ENCODE assay signal across 8 mouse cellular contexts in the genomic region with DNA sequence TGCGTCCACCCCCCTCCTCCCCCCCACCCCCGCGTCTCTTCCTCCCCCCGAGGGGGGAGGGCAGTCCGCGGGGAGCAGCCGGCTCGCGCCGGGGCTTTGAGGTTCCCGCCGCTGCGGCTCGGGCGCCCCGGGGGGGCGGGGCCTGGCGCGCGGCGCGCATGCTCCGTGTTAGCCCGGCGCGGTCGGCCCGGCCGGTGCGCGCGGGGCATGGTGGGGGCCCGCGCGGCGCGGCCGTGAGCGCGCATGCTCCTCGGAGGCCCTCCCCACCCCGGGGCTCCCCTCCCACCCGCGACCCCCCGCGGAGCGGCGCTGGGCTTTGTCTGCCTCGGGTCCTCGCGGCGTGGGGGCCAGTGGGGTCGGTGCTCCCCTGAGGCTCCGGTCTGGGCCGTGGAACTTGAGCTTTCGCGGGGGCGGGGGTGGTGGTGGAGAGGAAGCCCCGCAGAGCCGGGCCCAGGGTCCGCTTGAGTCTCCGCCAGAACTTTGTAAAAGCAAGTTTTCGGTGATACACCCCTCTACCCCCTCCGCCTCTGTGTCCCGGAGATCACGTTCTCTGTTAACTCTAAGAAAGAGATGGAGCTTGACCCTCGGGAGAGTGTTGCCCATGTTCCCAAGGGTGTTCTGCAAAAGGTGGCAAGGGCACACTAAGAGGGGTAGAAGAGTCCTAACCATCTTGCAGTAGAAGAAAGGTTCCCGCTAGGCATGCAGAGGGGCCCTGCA. TPM values are rescaled to one million over a fixed set of nuclear protein-coding genes. Genes with fewer than 3 reads are reported as not detected.
DNase-seq lines count a peak whose midpoint lies in the region; ATAC-seq lines count a peak whose summit lies in the region.

No protein-coding gene starts in this region.

- H3K27me3 ChIP-seq in embryonic facial prominence, embryonic 14.5 days (replicated peaks; ENCODE audit: control insufficient read depth, insufficient read depth, low read length), result peaks cover 8% of the 10 kb centered on the region; the same call in 1 of the 2 replicates
- peaks cover 3% of the 10 kb centered on the region; the same call in 1 of the 2 replicates for H3K27me3 ChIP-seq in kidney, embryonic 14.5 days (ENCODE audit: control insufficient read depth, insufficient read depth, low read length)
- H3K27me3 ChIP-seq in liver, embryonic 12.5 days (replicated peaks), result no peaks in the 10 kb centered on the region
- 0 out of 2 replicates have a peak, but pooled peaks cover 3% of the 10 kb centered on the region for H3K27me3 ChIP-seq in stomach, embryonic 14.5 days (ENCODE audit: control insufficient read depth, insufficient read depth, low read length)

- H3K27ac ChIP-seq in embryonic facial prominence, embryonic 14.5 days (replicated peaks; ENCODE audit: low read depth, low read length), result peak overlapping the region; percentile 98
- peak overlapping the region; percentile 99 for H3K27ac ChIP-seq in kidney, embryonic 14.5 days (ENCODE audit: low read depth, low read length)
- peak overlapping the region; percentile 99 for H3K27ac ChIP-seq in liver, embryonic 12.5 days
- peak overlapping the region; percentile 98 for H3K27ac ChIP-seq in stomach, embryonic 14.5 days (ENCODE audit: low read length)

- WGBS in embryonic facial prominence, embryonic 14.5 days, result under 1% methylated on average over 8 of the region's 68 CpGs
- under 1% methylated on average over 26 of the region's 68 CpGs for WGBS in kidney, embryonic 14.5 days
- under 1% methylated on average over 34 of the region's 68 CpGs for WGBS in liver, embryonic 12.5 days (ENCODE audit: insufficient replicate concordance)
- WGBS in stomach, embryonic 14.5 days, result 2% methylated on average over 36 of the region's 68 CpGs

- peaks cover 14% of the 10 kb centered on the region; the same call in 1 of the 2 replicates for H3K36me3 ChIP-seq in embryonic facial prominence, embryonic 14.5 days (ENCODE audit: control insufficient read depth, insufficient read depth, low read length)
- H3K36me3 ChIP-seq in kidney, embryonic 14.5 days (ENCODE audit: control insufficient read depth, insufficient read depth, low read length), result peaks cover 34% of the 10 kb centered on the region
- H3K36me3 ChIP-seq in liver, embryonic 12.5 days, result peaks cover 45% of the 10 kb centered on the region
- H3K36me3 ChIP-seq in stomach, embryonic 14.5 days (ENCODE audit: control insufficient read depth, insufficient read depth, low read length), result peaks cover 14% of the 10 kb centered on the region

- H3K4me1 ChIP-seq in embryonic facial prominence, embryonic 14.5 days (ENCODE audit: control insufficient read depth, insufficient read depth, low read length), result peaks cover 23% of the 10 kb centered on the region
- H3K4me1 ChIP-seq in kidney, embryonic 14.5 days (ENCODE audit: control insufficient read depth, insufficient read depth, low read length), result peaks cover 33% of the 10 kb centered on the region
- peaks cover 70% of the 10 kb centered on the region for H3K4me1 ChIP-seq in liver, embryonic 12.5 days
- peaks cover 29% of the 10 kb centered on the region for H3K4me1 ChIP-seq in stomach, embryonic 14.5 days (ENCODE audit: control insufficient read depth, insufficient read depth, low read length)

- peak overlapping the region; percentile 97 for H3K9ac ChIP-seq in embryonic facial prominence, embryonic 14.5 days (ENCODE audit: low read depth, low read length)
- peak overlapping the region; percentile 98 for H3K9ac ChIP-seq in kidney, embryonic 14.5 days (ENCODE audit: low read depth, low read length)
- peak overlapping the region; percentile 94 for H3K9ac ChIP-seq in liver, embryonic 12.5 days
- peak overlapping the region; percentile 94 for H3K9ac ChIP-seq in stomach, embryonic 14.5 days (replicated peaks; ENCODE audit: low read depth, low read length)

- peak overlapping the region; percentile 73 for H3K4me2 ChIP-seq in embryonic facial prominence, embryonic 14.5 days (ENCODE audit: low read depth, low read length)
- H3K4me2 ChIP-seq in kidney, embryonic 14.5 days (replicated peaks; ENCODE audit: low read depth, low read length), result peak overlapping the region; percentile 84
- peak overlapping the region; percentile 80 for H3K4me2 ChIP-seq in liver, embryonic 12.5 days
- H3K4me2 ChIP-seq in stomach, embryonic 14.5 days (replicated peaks; ENCODE audit: low read depth, low read length), result peak overlapping the region; percentile 78

- peak; percentile 73 for ATAC-seq in embryonic facial prominence, embryonic 14.5 days (ENCODE audit: low read depth)
- peak; percentile 79 for ATAC-seq in kidney, embryonic 14.5 days (ENCODE audit: low FRiP score, low TSS enrichment)
- peak; percentile 80 for ATAC-seq in liver, embryonic 12.5 days
- ATAC-seq in stomach, embryonic 14.5 days (ENCODE audit: insufficient number of reproducible peaks, insufficient read depth, low FRiP score, low read depth), result peak; percentile 81

- peak overlapping the region; percentile 86 for H3K4me3 ChIP-seq in embryonic facial prominence, embryonic 14.5 days (ENCODE audit: low read depth, low read length)
- peak overlapping the region; percentile 95 for H3K4me3 ChIP-seq in kidney, embryonic 14.5 days (ENCODE audit: low read length)
- H3K4me3 ChIP-seq in liver, embryonic 12.5 days, result peak overlapping the region; percentile 92
- H3K4me3 ChIP-seq in stomach, embryonic 14.5 days (ENCODE audit: low read depth, low read length), result peak overlapping the region; percentile 81

- peak; percentile 76 for DNase-seq in 416B (ENCODE audit: low read depth)
- DNase-seq in adrenal gland, postnatal 36 days, result peak; percentile 92 to 97
- DNase-seq in embryonic facial prominence, embryonic 14.5 days (ENCODE audit: low spot score), result peak; percentile 92
- DNase-seq in heart, adult 9 months (ENCODE audit: low spot score in 2 of 2), result peak; percentile 85 to 89
- peak; percentile 71 to 79 for DNase-seq in natural killer cell, adult 2 months (ENCODE audit: low spot score in 2 of 2)

- no peaks in the 10 kb centered on the region for H3K9me3 ChIP-seq in embryonic facial prominence, embryonic 14.5 days (ENCODE audit: control insufficient read depth, low read length)
- no peaks in the 10 kb centered on the region for H3K9me3 ChIP-seq in kidney, embryonic 14.5 days (ENCODE audit: control insufficient read depth, low read length)
- no peaks in the 10 kb centered on the region for H3K9me3 ChIP-seq in liver, embryonic 12.5 days (replicated peaks)
- H3K9me3 ChIP-seq in stomach, embryonic 14.5 days (ENCODE audit: control insufficient read depth, low read depth, low read length), result no peaks in the 10 kb centered on the region

RNA-seq across cellular contexts. Expression of a gene that starts 2.4 kb away (rescaled TPM):
- 10 to 100 TPM; 63.3 to 85.8 TPM for total RNA-seq in adrenal gland, postnatal 36 days (2021)
- polyA plus RNA-seq in embryonic facial prominence, embryonic 14.5 days (2014; fragmentation: Nextera tagmentation; extraction: Ambion mirVana), result 31.1 and 31.6 TPM in 2 replicates
- polyA plus RNA-seq in kidney, embryonic 14.5 days (2014; fragmentation: Nextera tagmentation; extraction: Ambion mirVana), result 35.3 and 45.2 TPM in 2 replicates
- 100 and 102 TPM in 2 replicates for polyA plus RNA-seq in liver, embryonic 12.5 days (2016; fragmentation: Nextera tagmentation; extraction: Ambion mirVana)
- 26.2 and 26.6 TPM in 2 replicates for polyA plus RNA-seq in stomach, embryonic 14.5 days (2014; fragmentation: Nextera tagmentation; extraction: Ambion mirVana)

RNA-seq across cellular contexts. Expression of a gene that starts 37.0 kb away (rescaled TPM):
- total RNA-seq in adrenal gland, postnatal 36 days (2021), result 10 to 100 TPM; 11.9 to 17.7 TPM
- 13.4 and 14.8 TPM in 2 replicates for polyA plus RNA-seq in embryonic facial prominence, embryonic 14.5 days (2014; fragmentation: Nextera tagmentation; extraction: Ambion mirVana)
- 11.8 and 18.2 TPM in 2 replicates for polyA plus RNA-seq in kidney, embryonic 14.5 days (2014; fragmentation: Nextera tagmentation; extraction: Ambion mirVana)
- polyA plus RNA-seq in liver, embryonic 12.5 days (2016; fragmentation: Nextera tagmentation; extraction: Ambion mirVana), result 3.5 and 3.7 TPM in 2 replicates
- polyA plus RNA-seq in stomach, embryonic 14.5 days (2014; fragmentation: Nextera tagmentation; extraction: Ambion mirVana), result 9.9 and 10.5 TPM in 2 replicates

RNA-seq across cellular contexts. Expression of a gene that starts 39.7 kb away (rescaled TPM):
- total RNA-seq in adrenal gland, postnatal 36 days (2021), result not detected
- not detected in 2 replicates for polyA plus RNA-seq in embryonic facial prominence, embryonic 14.5 days (2014; fragmentation: Nextera tagmentation; extraction: Ambion mirVana)
- polyA plus RNA-seq in kidney, embryonic 14.5 days (2014; fragmentation: Nextera tagmentation; extraction: Ambion mirVana), result not detected in 2 replicates
- not detected in 2 replicates for polyA plus RNA-seq in liver, embryonic 12.5 days (2016; fragmentation: Nextera tagmentation; extraction: Ambion mirVana)
- not detected in 2 replicates for polyA plus RNA-seq in stomach, embryonic 14.5 days (2014; fragmentation: Nextera tagmentation; extraction: Ambion mirVana)

Comparison
In these comparisons a context has a peak if more than half of its experiments do, and no peak if none do; other contexts are left out.
1. Peak in every context shown above with its lines: DNase-seq, ATAC-seq, H3K4me3 ChIP-seq and H3K27ac ChIP-seq.